Comparison of ENCODE assay signal across 19 mouse cellular contexts in genomic region chr11:103095107-103095670, GRCm38 (mm10). TPM values are rescaled to one million over a fixed set of nuclear protein-coding genes. Genes with fewer than 3 reads are reported as not detected.
DNase-seq lines count a peak whose midpoint lies in the region; ATAC-seq and TF ChIP-seq lines count a peak whose summit lies in the region.
"Had no signal": no experiment of that assay in that cellular context is flagged by ENCODE, and none has a peak within 500 bp of the region (broad histone marks: within the 10 kb centered on the region; RNA-seq: fewer than 3 reads in every experiment).

No protein-coding gene starts in this region.

- no peak overlapping the region for H3K9ac ChIP-seq in kidney, embryonic 14.5 days (ENCODE audit: low read depth, low read length)
- H3K9ac ChIP-seq in ES-Bruce4 (ENCODE audit: low read depth, poor library complexity, severe bottlenecking) = peak overlapping the region; percentile 30
- H3K9ac ChIP-seq: hindbrain, embryonic 13.5 days; limb, embryonic 12.5 days; liver, embryonic 14.5 days; neural tube, embryonic 13.5 days had no signal

- 0 out of 2 replicates have a peak, but pooled peaks have one; percentile 32 for TF ChIP-seq EP300 in ES-Bruce4 (IDR thresholded peaks at IDR 0.05; ENCODE audit: insufficient read depth, low read depth, low read length)

- H3K4me3 ChIP-seq in kidney, embryonic 14.5 days (ENCODE audit: low read length) = no peak overlapping the region
- H3K4me3 ChIP-seq in ES-Bruce4 (ENCODE audit: low read depth, low read length) (no peak overlapping the region), myocyte (no peak overlapping the region)
- no peak overlapping the region for H3K4me3 ChIP-seq in hindbrain, embryonic 10.5 days
- H3K4me3 ChIP-seq: embryonic facial prominence, embryonic 10.5 days; hindbrain, embryonic 13.5 days; layer of hippocampus, adult 2 months; limb, embryonic 12.5 days; megakaryocyte, embryonic 14.5 days; neural tube, embryonic 13.5 days had no signal

- no peaks in the 10 kb centered on the region for H3K27me3 ChIP-seq in kidney, embryonic 14.5 days (ENCODE audit: control insufficient read depth, insufficient read depth, low read length)
- no peaks in the 10 kb centered on the region for H3K27me3 ChIP-seq in ES-Bruce4 (ENCODE audit: control insufficient read depth, insufficient read depth, low read length, poor library complexity, severe bottlenecking)
- no peaks in the 10 kb centered on the region for H3K27me3 ChIP-seq in myocyte (ENCODE audit: control insufficient read depth, insufficient read depth, insufficient read length)
- H3K27me3 ChIP-seq in hindbrain, embryonic 10.5 days (ENCODE audit: insufficient read depth, poor library complexity, severe bottlenecking) = peaks cover 50% of the 10 kb centered on the region

- TF ChIP-seq POLR2A in ES-Bruce4 (IDR thresholded peaks at IDR 0.05; ENCODE audit: insufficient read depth, low read length) (no peak), myocyte (IDR thresholded peaks at IDR 0.05; ENCODE audit: insufficient read length, low read depth) (no peak)

- H3K79me2 ChIP-seq in myocyte (ENCODE audit: control insufficient read depth, insufficient read depth) = peaks cover 16% of the 10 kb centered on the region

- TF ChIP-seq CTCF in ES-Bruce4 (IDR thresholded peaks at IDR 0.05; ENCODE audit: low read depth, low read length) = no peak

- no peak overlapping the region for H3K4me2 ChIP-seq in kidney, embryonic 14.5 days (replicated peaks; ENCODE audit: low read depth, low read length)
- H3K4me2 ChIP-seq in myocyte (ENCODE audit: low read depth) = peak overlapping the region; percentile 62
- H3K4me2 ChIP-seq: hindbrain, embryonic 13.5 days; limb, embryonic 12.5 days; neural tube, embryonic 13.5 days had no signal

- no peak overlapping the region for H3ac ChIP-seq in myocyte (ENCODE audit: control insufficient read depth, insufficient read length)

- H3K36me3 ChIP-seq in kidney, embryonic 14.5 days (ENCODE audit: control insufficient read depth, insufficient read depth, low read length) = no peaks in the 10 kb centered on the region
- no peaks in the 10 kb centered on the region for H3K36me3 ChIP-seq in ES-Bruce4 (ENCODE audit: control insufficient read depth, insufficient read depth, low read length, poor library complexity, severe bottlenecking)
- H3K36me3 ChIP-seq in myocyte (ENCODE audit: control insufficient read depth, insufficient read depth) = no peaks in the 10 kb centered on the region
- H3K36me3 ChIP-seq in hindbrain, embryonic 10.5 days = no peaks in the 10 kb centered on the region
- H3K36me3 ChIP-seq: embryonic facial prominence, embryonic 10.5 days; hindbrain, embryonic 13.5 days; limb, embryonic 12.5 days; neural tube, embryonic 13.5 days had no signal

- H3K9me3 ChIP-seq in kidney, embryonic 14.5 days (ENCODE audit: control insufficient read depth, low read length) = no peaks in the 10 kb centered on the region
- no peaks in the 10 kb centered on the region for H3K9me3 ChIP-seq in ES-Bruce4 (replicated peaks; ENCODE audit: control insufficient read depth, insufficient read depth, low read length, poor library complexity, severe bottlenecking)
- no peaks in the 10 kb centered on the region for H3K9me3 ChIP-seq in hindbrain, embryonic 10.5 days
- H3K9me3 ChIP-seq: embryonic facial prominence, embryonic 10.5 days; hindbrain, embryonic 13.5 days; limb, embryonic 12.5 days; megakaryocyte, embryonic 14.5 days; neural tube, embryonic 13.5 days had no signal

- ATAC-seq in kidney, embryonic 14.5 days (ENCODE audit: low FRiP score, low TSS enrichment) = 0 out of 2 replicates have a peak, but pooled peaks have one; percentile 3

- H3K4me1 ChIP-seq in kidney, embryonic 14.5 days (ENCODE audit: control insufficient read depth, insufficient read depth, low read length) = peaks cover 39% of the 10 kb centered on the region
- H3K4me1 ChIP-seq in ES-Bruce4 (ENCODE audit: control insufficient read depth, insufficient read depth, low read length) = peaks cover 12% of the 10 kb centered on the region
- peaks cover 36% of the 10 kb centered on the region for H3K4me1 ChIP-seq in hindbrain, embryonic 10.5 days (replicated peaks)

- 0 out of 2 replicates have a peak overlapping the region, but pooled peaks have one; percentile 47 for H3K27ac ChIP-seq in kidney, embryonic 14.5 days (ENCODE audit: low read depth, low read length)
- H3K27ac ChIP-seq in ES-Bruce4 (ENCODE audit: insufficient read depth, low read length) = peak overlapping the region; percentile 74
- H3K27ac ChIP-seq in hindbrain, embryonic 10.5 days = no peak overlapping the region
- H3K27ac ChIP-seq: hindbrain, embryonic 13.5 days; layer of hippocampus, adult 2 months; limb, embryonic 12.5 days; liver, embryonic 14.5 days; neural tube, embryonic 13.5 days had no signal

- 48% methylated on average over 9 of the region's 9 CpGs for WGBS in kidney, embryonic 14.5 days
- 57% methylated on average over 9 of the region's 9 CpGs for WGBS in hindbrain, embryonic 10.5 days

- DNase-seq in heart, adult 11 months = peak; percentile 93
- DNase-seq in heart, adult 8-10 months (ENCODE audit: low spot score) = no peak
- DNase-seq in kidney, adult 9 months = no peak
- no peak for DNase-seq in frontal cortex, postnatal 10 days (ENCODE audit: low spot score in 2 of 2)
- DNase-seq in hindbrain, embryonic 10.5 days (ENCODE audit: low spot score) = no peak
- DNase-seq: cerebellum, postnatal 36 days; kidney, adult 18-20 months; lung, postnatal 10 days; thymus, postnatal 36 days had no signal

TF ChIP-seq in myocyte, 11 proteins besides CTCF, POLR2A, EP300 and RAD21:
- TF ChIP-seq TCF12 (IDR thresholded peaks at IDR 0.05; ENCODE audit: insufficient read depth, poor library complexity, severe bottlenecking) (no peak), MYOD1 (IDR thresholded peaks at IDR 0.05; ENCODE audit: control insufficient read depth in 1 of 3, insufficient read length in 2 of 3, low read depth in 2 of 3) (peak in 1 of 3 experiments; percentile 57), CEBPB (IDR thresholded peaks at IDR 0.05; ENCODE audit: insufficient read depth, poor library complexity, severe bottlenecking) (no peak), MYOG (IDR thresholded peaks at IDR 0.05; ENCODE audit: control insufficient read depth in 1 of 3, insufficient read depth in 1 of 3, insufficient read length in 2 of 3, low read depth in 2 of 3) (peak in 1 of 3 experiments; percentile 69), REST (IDR thresholded peaks at IDR 0.05; ENCODE audit: insufficient read depth, insufficient read length) (no peak)

RNA-seq across cellular contexts. Expression of gene Plcd3, which starts 6.3 kb away (rescaled TPM):
- 10 to 100 TPM; 10.7 to 19.1 (median 12.1) TPM for total RNA-seq in heart, adult 8-10 months (2022)
- 3.2 and 4.4 TPM in 2 replicates for polyA plus RNA-seq in kidney, embryonic 14.5 days (2014; fragmentation: Nextera tagmentation; extraction: Ambion mirVana)
- polyA plus RNA-seq in ES-Bruce4 (2011; ENCODE audit: insufficient read depth, insufficient read length, low read depth, missing spikeins) (14.7 and 17.5 TPM in 2 replicates), myocyte (2012; fragmentation: generic; extraction: Trizol) (20.6 TPM)
- polyA plus RNA-seq in hindbrain, embryonic 10.5 days (2016; fragmentation: Nextera tagmentation; extraction: Ambion mirVana) = 1.6 and 1.9 TPM in 2 replicates

RNA-seq across cellular contexts. Expression of gene Acbd4, which starts 6.3 kb away (rescaled TPM):
- 10 to 100 TPM; 24.1 to 39.8 (median 32.0) TPM for total RNA-seq in heart, adult 8-10 months (2022)
- 15.8 and 16.9 TPM in 2 replicates for polyA plus RNA-seq in kidney, embryonic 14.5 days (2014; fragmentation: Nextera tagmentation; extraction: Ambion mirVana)
- polyA plus RNA-seq in ES-Bruce4 (2011; ENCODE audit: insufficient read depth, insufficient read length, low read depth, missing spikeins) (15.0 and 19.4 TPM in 2 replicates), myocyte (2012; fragmentation: generic; extraction: Trizol) (55.2 TPM)
- polyA plus RNA-seq in hindbrain, embryonic 10.5 days (2016; fragmentation: Nextera tagmentation; extraction: Ambion mirVana) = 7.7 and 8.3 TPM in 2 replicates

RNA-seq across cellular contexts. Expression of gene Hexim1, which starts 20.8 kb away (rescaled TPM):
- 10 to 100 TPM; 15.9 to 18.6 (median 17.0) TPM for total RNA-seq in heart, adult 8-10 months (2022)
- 7.1 and 8.9 TPM in 2 replicates for polyA plus RNA-seq in kidney, embryonic 14.5 days (2014; fragmentation: Nextera tagmentation; extraction: Ambion mirVana)
- polyA plus RNA-seq in ES-Bruce4 (2011; ENCODE audit: insufficient read depth, insufficient read length, low read depth, missing spikeins) (17.2 and 20.1 TPM in 2 replicates), myocyte (2012; fragmentation: generic; extraction: Trizol) (18.7 TPM)
- polyA plus RNA-seq in hindbrain, embryonic 10.5 days (2016; fragmentation: Nextera tagmentation; extraction: Ambion mirVana) = 1.7 and 2.3 TPM in 2 replicates

RNA-seq across cellular contexts. Expression of gene Hexim2, which starts 37.0 kb away (rescaled TPM):
- 1 to 10 TPM; 1.2 to 2.0 (median 1.9) TPM for total RNA-seq in heart, adult 8-10 months (2022)
- 8.3 and 10.3 TPM in 2 replicates for polyA plus RNA-seq in kidney, embryonic 14.5 days (2014; fragmentation: Nextera tagmentation; extraction: Ambion mirVana)
- 1.7 and 4.5 TPM in 2 replicates for polyA plus RNA-seq in ES-Bruce4 (2011; ENCODE audit: insufficient read depth, insufficient read length, low read depth, missing spikeins)
- polyA plus RNA-seq in myocyte (2012; fragmentation: generic; extraction: Trizol) = 8.8 TPM
- polyA plus RNA-seq in hindbrain, embryonic 10.5 days (2016; fragmentation: Nextera tagmentation; extraction: Ambion mirVana) = 7.7 and 8.9 TPM in 2 replicates
